ENCODE assay signal across 18 mouse cellular contexts in genomic region chr15:32260942-32261341, GRCm38 (mm10). TPM values are rescaled to one million over a fixed set of nuclear protein-coding genes. Genes with fewer than 3 reads are reported as not detected.
DNase-seq lines count a peak whose midpoint lies in the region; ATAC-seq lines count a peak whose summit lies in the region.
"Had no signal": no experiment of that assay in that cellular context is flagged by ENCODE, and none has a peak within 500 bp of the region (broad histone marks: within the 10 kb centered on the region; RNA-seq: fewer than 3 reads in every experiment).

No protein-coding gene starts in this region.

- no peak overlapping the region for H3K4me3 ChIP-seq in kidney, embryonic 15.5 days (replicated peaks)
- H3K4me3 ChIP-seq: hindbrain, embryonic 15.5 days; liver, embryonic 13.5 days; neural tube, embryonic 12.5 days had no signal

- no peak overlapping the region for H3K9ac ChIP-seq in kidney, embryonic 15.5 days
- H3K9ac ChIP-seq: hindbrain, embryonic 15.5 days; liver, embryonic 13.5 days; neural tube, embryonic 12.5 days had no signal

- 0 out of 2 replicates have a peak overlapping the region, but pooled peaks have one; percentile 37 for H3K27ac ChIP-seq in kidney, embryonic 15.5 days
- H3K27ac ChIP-seq: hindbrain, embryonic 15.5 days; liver, embryonic 13.5 days; neural tube, embryonic 12.5 days had no signal

- 40% methylated on average over 5 of the region's 5 CpGs for WGBS in kidney, embryonic 15.5 days

- no peak for ATAC-seq in kidney, embryonic 15.5 days (replicated peaks; ENCODE audit: low FRiP score)
- no peak for ATAC-seq in activated CD4-positive, CD25-positive, alpha-beta regulatory T cell, adult 4 months

- H3K36me3 ChIP-seq in kidney, embryonic 15.5 days: no peaks in the 10 kb centered on the region
- H3K36me3 ChIP-seq: hindbrain, embryonic 15.5 days; liver, embryonic 13.5 days; neural tube, embryonic 12.5 days had no signal

- H3K4me1 ChIP-seq in kidney, embryonic 15.5 days: peaks cover 46% of the 10 kb centered on the region

- H3K27me3 ChIP-seq in kidney, embryonic 15.5 days: no peaks in the 10 kb centered on the region
- H3K27me3 ChIP-seq: hindbrain, embryonic 15.5 days; liver, embryonic 13.5 days; neural tube, embryonic 12.5 days had no signal

- DNase-seq in kidney, postnatal 25 days: no peak
- DNase-seq in ZHBTc4 (ENCODE audit: low read depth, low spot score): peak; percentile 4
- peak; percentile 71 for DNase-seq in embryo, embryonic 10.5 days (ENCODE audit: low spot score)
- peak; percentile 54 for DNase-seq in forelimb bud, embryonic 11.5 days (ENCODE audit: low read depth, low spot score)
- no peak for DNase-seq in spleen, postnatal 4 days (ENCODE audit: low spot score in 2 of 2)
- DNase-seq in thymus, postnatal 14 days: no peak
- DNase-seq: adrenal gland, postnatal 25 days; cerebellum, adult 8-10 months; gastrocnemius, postnatal 25 days; kidney, adult 2 months; layer of hippocampus, postnatal 36 days; left cerebral cortex, postnatal 4 days; liver, embryonic 13.5 days; thymus, postnatal 36 days had no signal

- H3K9me3 ChIP-seq in kidney, embryonic 15.5 days (replicated peaks): no peaks in the 10 kb centered on the region
- H3K9me3 ChIP-seq: hindbrain, embryonic 15.5 days; liver, embryonic 13.5 days; neural tube, embryonic 12.5 days had no signal

- no peak overlapping the region for H3K4me2 ChIP-seq in kidney, embryonic 15.5 days
- H3K4me2 ChIP-seq: hindbrain, embryonic 15.5 days; liver, embryonic 13.5 days; neural tube, embryonic 12.5 days had no signal

RNA-seq across cellular contexts. Expression of gene Sema5a, which starts 16.3 kb away (rescaled TPM):
- 25.2 and 26.3 TPM in 2 replicates for polyA plus RNA-seq in kidney, embryonic 15.5 days (2015; fragmentation: Nextera tagmentation; extraction: Ambion mirVana)
- polyA plus RNA-seq in activated CD4-positive, CD25-positive, alpha-beta regulatory T cell, adult 4 months (2017; shearing (Covaris generic)): not detected

Comparison
In these comparisons a context has a peak if more than half of its experiments do, and no peak if none do; other contexts are left out.
1. DNase-seq: peak in ZHBTc4 (single experiment), embryo, embryonic 10.5 days (single experiment) and forelimb bud, embryonic 11.5 days (single experiment); none in kidney, postnatal 25 days (0 of 2), spleen, postnatal 4 days (0 of 2) and thymus, postnatal 14 days (single experiment).
2. RNA of gene Sema5a, which starts 16.3 kb away (polyA plus RNA-seq): 25.2 to 26.3 TPM in kidney, embryonic 15.5 days; not detected in activated CD4-positive, CD25-positive, alpha-beta regulatory T cell, adult 4 months; every median in the first group is over 10 times any median in the second.